Mouse (Mus musculus) midbrain, embryonic 16.5 days (tissue): ENCODE measurements around the gene 1700109H08Rik. TPM values are rescaled to one million over a fixed set of nuclear protein-coding genes. Genes with fewer than 3 reads are reported as not detected.

Experiments used
- ATAC-seq: fragments of 200-750 bp; cut with Nextera tagmentation; 2 replicates; pipeline ENCODE4 v1.8.0; 2017; ENCODE audit warnings: moderate TSS enrichment
- H3K27ac ChIP-seq: fragments of 300-500 bp; sonication (generic); 2 replicates; pipeline ENCODE4 v1.5.1; 2014; ENCODE audit warnings: mild to moderate bottlenecking, low read length, mixed read lengths
- H3K27me3 ChIP-seq: fragments of 300-500 bp; sonication (generic); 2 replicates; pipeline ENCODE4 v1.6.1; 2014; ENCODE audit warnings: low read depth, low read length, mixed read lengths; ENCODE audit not compliant: control insufficient read depth, insufficient read depth
- H3K36me3 ChIP-seq: fragments of 300-500 bp; sonication (generic); 2 replicates; pipeline ENCODE4 v1.6.1; 2014; ENCODE audit warnings: mild to moderate bottlenecking, low read length, moderate library complexity, mixed read lengths; ENCODE audit not compliant: control insufficient read depth, insufficient read depth
- H3K4me1 ChIP-seq: fragments of 300-500 bp; sonication (generic); 2 replicates; pipeline ENCODE4 v1.6.1; 2014; ENCODE audit warnings: mild to moderate bottlenecking, low read length, mixed read lengths; ENCODE audit not compliant: control insufficient read depth, insufficient read depth
- H3K4me2 ChIP-seq: fragments of 300-500 bp; sonication (generic); 2 replicates; pipeline ENCODE4 v1.6.1; 2014; ENCODE audit warnings: mild to moderate bottlenecking, low read length, mixed read lengths
- H3K4me3 ChIP-seq: fragments of 300-500 bp; sonication (generic); 2 replicates; pipeline ENCODE4 v1.5.1; 2014; ENCODE audit warnings: low read depth, mild to moderate bottlenecking, low read length, moderate library complexity, mixed read lengths
- H3K9ac ChIP-seq: fragments of 300-500 bp; sonication (generic); 2 replicates; pipeline ENCODE4 v1.6.1; 2014; ENCODE audit warnings: low read depth, low read length, mixed read lengths
- H3K9me3 ChIP-seq: fragments of 300-500 bp; sonication (generic); replicated peaks from 2 replicates; pipeline ENCODE4 v1.6.1; 2014; ENCODE audit warnings: mild to moderate bottlenecking, low read length, mixed read lengths; ENCODE audit not compliant: control insufficient read depth, poor library complexity, severe bottlenecking
- WGBS: fragments of 180-500 bp; shearing (Covaris S2); extraction: QIAGEN DNeasy Blood & Tissue Kit; methylation state at CpG from one replicate; pipeline ENCODE4 v1.1.7; 2014; 5-methylcytosine and 5-hydroxymethylcytosine counted together
- polyA plus RNA-seq: library from polyadenylated mRNA; unstranded; fragments of >200 nt; fragmentation: Nextera tagmentation; extraction: Ambion mirVana; gene quantifications from 2 replicates; pipeline ENCODE4 v1.2.1, GENCODE M21; 2015

Gene 1700109H08Rik
- polyA plus RNA-seq, 1 experiment from 2014 or later, result 2.4 TPM

- Histone ChIP-seq H3K9me3 (no peaks in the 10 kb centered on the region), H3K27me3 (no peaks in the 10 kb centered on the region), H3K36me3 (peaks cover 34% of the 10 kb centered on the region), H3K4me1 (no peaks in the 10 kb centered on the region), H3K4me3 (no peak overlapping the region), H3K27ac (no peak overlapping the region), H3K9ac (no peak overlapping the region), H3K4me2 (no peak overlapping the region)
- WGBS, result 88% methylated on average over 7 of the region's 7 CpGs
- no peak for ATAC-seq
Observed at GRCm38 (mm10) chr5:3620486-3620885, 49.1 kb downstream of the 1700109H08Rik start.

- ATAC-seq, result no peak
- Histone ChIP-seq H3K4me2 (no peak overlapping the region), H3K4me1 (no peaks in the 10 kb centered on the region), H3K36me3 (peaks cover 24% of the 10 kb centered on the region), H3K27ac (no peak overlapping the region), H3K4me3 (no peak overlapping the region), H3K27me3 (no peaks in the 10 kb centered on the region), H3K9me3 (no peaks in the 10 kb centered on the region), H3K9ac (no peak overlapping the region)
- WGBS, result 97% methylated on average over 5 of the region's 5 CpGs
Observed at GRCm38 (mm10) chr5:3630055-3630454, 58.7 kb downstream of the 1700109H08Rik start.

- Histone ChIP-seq H3K4me3 (no peak overlapping the region), H3K9ac (no peak overlapping the region), H3K36me3 (peaks cover 18% of the 10 kb centered on the region), H3K27ac (no peak overlapping the region), H3K27me3 (no peaks in the 10 kb centered on the region), H3K4me1 (no peaks in the 10 kb centered on the region), H3K4me2 (no peak overlapping the region), H3K9me3 (no peaks in the 10 kb centered on the region)
- no peak for ATAC-seq
- WGBS, result 58% methylated on average over 16 of the region's 16 CpGs
Observed at GRCm38 (mm10) chr5:3631512-3632271, 60.3 kb downstream of the 1700109H08Rik start.

- no peak for ATAC-seq
- WGBS, result 87% methylated on average over 5 of the region's 5 CpGs
- H3K4me2 ChIP-seq, result no peak overlapping the region
- H3K4me3 ChIP-seq, result no peak overlapping the region
- no peaks in the 10 kb centered on the region for H3K4me1 ChIP-seq
- H3K27me3 ChIP-seq, result no peaks in the 10 kb centered on the region
- H3K9ac ChIP-seq, result no peak overlapping the region
- no peaks in the 10 kb centered on the region for H3K9me3 ChIP-seq
- H3K27ac ChIP-seq, result no peak overlapping the region
- peaks cover 20% of the 10 kb centered on the region for H3K36me3 ChIP-seq
Observed at GRCm38 (mm10) chr5:3632285-3632684, 60.9 kb downstream of the 1700109H08Rik start.

- H3K4me1 ChIP-seq, result no peaks in the 10 kb centered on the region
- no peaks in the 10 kb centered on the region for H3K27me3 ChIP-seq
- no peaks in the 10 kb centered on the region for H3K9me3 ChIP-seq
- ATAC-seq, result no peak
- H3K9ac ChIP-seq, result no peak overlapping the region
- WGBS, result 97% methylated on average over 13 of the region's 13 CpGs
- H3K4me2 ChIP-seq, result no peak overlapping the region
- no peak overlapping the region for H3K27ac ChIP-seq
- H3K36me3 ChIP-seq, result peaks cover 20% of the 10 kb centered on the region
- no peak overlapping the region for H3K4me3 ChIP-seq
Observed at GRCm38 (mm10) chr5:3633315-3633714, 61.9 kb downstream of the 1700109H08Rik start.

GRCm38 (mm10) chr5:3633951-3634350, 62.6 kb downstream of the 1700109H08Rik start:
- Histone ChIP-seq H3K36me3 (peaks cover 20% of the 10 kb centered on the region), H3K27ac (no peak overlapping the region), H3K27me3 (no peaks in the 10 kb centered on the region), H3K4me1 (no peaks in the 10 kb centered on the region), H3K9me3 (no peaks in the 10 kb centered on the region), H3K4me3 (no peak overlapping the region), H3K4me2 (no peak overlapping the region), H3K9ac (no peak overlapping the region)
- no peak for ATAC-seq
- WGBS, result 74% methylated on average over 4 of the region's 4 CpGs

Other genes with a start within 250 kb of the 1700109H08Rik start
- 6.3 and 8.1 TPM in 2 replicates for gene Cdk6, start 230.1 kb upstream of the 1700109H08Rik start, polyA plus RNA-seq
- gene Fam133b, start 27.7 kb upstream of the 1700109H08Rik start, polyA plus RNA-seq, result 23.0 and 25.2 TPM in 2 replicates
- gene Pex1, start 24.5 kb downstream of the 1700109H08Rik start, polyA plus RNA-seq, result 26.2 TPM in 2 replicates
- 16.5 and 17.8 TPM in 2 replicates for gene Rbm48, start 25.0 kb downstream of the 1700109H08Rik start, polyA plus RNA-seq
- not detected in 2 replicates for gene Tmbim7, start 79.6 kb downstream of the 1700109H08Rik start, polyA plus RNA-seq
- 59.9 and 62.9 TPM in 2 replicates for gene Gatad1, start 85.6 kb downstream of the 1700109H08Rik start, polyA plus RNA-seq
- gene Ankib1, start 231.4 kb downstream of the 1700109H08Rik start, polyA plus RNA-seq, result 16.0 and 18.0 TPM in 2 replicates
- 56.6 and 59.8 TPM in 2 replicates for gene Krit1, start 231.6 kb downstream of the 1700109H08Rik start, polyA plus RNA-seq